Mouse (Mus musculus) kidney, postnatal 4 days (tissue): ENCODE measurements around the gene Golga4.
"Not testable (repeated sequence)": the region's sequence is repeated elsewhere in the genome, so short reads cannot be mapped to it uniquely, and the experiment has no call there.

ENCODE experiments used
- DNase-seq, 2 experiments: peaks; one replicate each; pipeline ENCODE4 v3.0.0; 2021; ENCODE audit warnings: mixed read lengths in 2 of 2

Golga4 gene

DNA sequence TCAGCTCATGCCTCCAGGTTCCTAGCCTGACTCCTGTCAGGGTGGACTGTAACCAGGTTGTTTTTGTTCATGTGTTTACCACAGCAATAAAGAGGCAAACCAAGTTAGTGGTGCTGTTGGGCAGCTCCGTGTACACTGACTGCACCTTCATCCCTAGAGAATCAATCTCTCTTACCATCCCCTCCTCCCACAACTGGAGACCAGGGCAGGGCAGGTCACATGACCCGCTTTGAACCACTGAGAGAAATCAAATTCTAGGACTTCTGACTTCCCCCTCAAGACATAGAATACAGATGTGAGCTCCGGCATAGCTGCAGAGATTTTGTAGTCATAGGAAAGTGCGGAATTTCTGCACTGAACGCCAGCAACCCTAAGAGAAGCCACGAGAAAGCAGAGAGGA is 85.6 kb downstream of the Golga4 start:
- no peak for DNase-seq

GRCm38 (mm10) chr9:118592585-118593249 is 86.7 kb downstream of the Golga4 start:
- DNase-seq = peak; percentile 78 to 85

DNA sequence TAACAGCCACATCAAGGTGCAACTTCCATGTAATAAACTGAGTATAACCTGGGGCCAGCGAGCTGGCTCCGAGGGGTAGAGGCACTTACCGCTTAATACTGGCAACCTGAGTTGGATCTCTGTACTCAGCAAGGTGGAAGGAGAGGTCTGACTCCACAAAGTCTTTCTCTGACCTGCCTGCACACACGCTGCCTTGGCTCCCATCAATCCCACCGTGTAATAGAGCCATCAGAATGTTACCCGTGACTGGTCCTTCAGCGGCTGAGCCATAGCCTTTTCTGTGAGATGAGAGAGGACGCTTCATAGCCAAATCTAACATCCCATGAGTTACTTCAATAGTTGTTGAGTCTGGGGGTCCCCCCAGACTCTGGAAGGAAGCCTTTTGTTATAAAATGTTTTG is 87.4 kb downstream of the Golga4 start:
- no peak for DNase-seq

DNA sequence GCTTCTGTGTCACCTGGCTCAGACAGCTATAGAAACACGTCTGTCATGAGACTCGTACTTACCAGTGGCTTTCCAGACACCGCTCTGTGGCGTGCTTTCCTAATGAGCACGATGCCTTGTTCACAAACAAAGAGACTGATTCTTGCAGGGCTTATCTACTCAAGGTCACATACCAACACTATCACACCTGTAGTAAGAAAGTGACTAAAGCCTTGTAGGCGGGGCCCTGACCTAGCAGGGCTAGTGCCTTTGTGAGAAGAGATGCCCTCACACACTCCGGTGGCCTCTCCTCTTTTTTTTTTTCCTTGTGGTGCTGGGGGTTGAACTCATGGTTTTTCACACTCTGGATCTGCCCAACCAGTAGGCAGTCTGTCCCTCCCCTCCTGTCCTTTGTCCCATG is 90.7 kb downstream of the Golga4 start:
- no peak for DNase-seq

DNA sequence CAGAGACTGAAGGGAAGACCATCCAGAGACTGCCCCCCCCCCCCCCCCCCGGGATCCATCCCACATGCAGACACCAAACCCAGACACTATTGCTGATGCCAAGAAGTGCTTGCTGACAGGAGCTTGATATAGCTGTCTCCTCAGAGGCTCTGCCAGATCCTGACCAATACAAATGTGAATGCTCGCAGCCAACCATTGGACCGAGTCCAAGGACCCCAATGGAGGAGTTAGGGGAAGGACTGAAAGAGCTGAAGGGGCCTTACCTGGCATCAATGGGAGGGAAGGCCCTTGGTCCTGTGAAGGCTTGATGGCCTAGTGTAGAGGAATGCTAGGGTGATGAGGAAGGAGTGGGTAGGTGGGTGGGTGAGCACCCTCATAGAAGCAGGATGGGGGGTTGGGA is 94.3 kb downstream of the Golga4 start:
- not testable (repeated sequence) for DNase-seq

DNA sequence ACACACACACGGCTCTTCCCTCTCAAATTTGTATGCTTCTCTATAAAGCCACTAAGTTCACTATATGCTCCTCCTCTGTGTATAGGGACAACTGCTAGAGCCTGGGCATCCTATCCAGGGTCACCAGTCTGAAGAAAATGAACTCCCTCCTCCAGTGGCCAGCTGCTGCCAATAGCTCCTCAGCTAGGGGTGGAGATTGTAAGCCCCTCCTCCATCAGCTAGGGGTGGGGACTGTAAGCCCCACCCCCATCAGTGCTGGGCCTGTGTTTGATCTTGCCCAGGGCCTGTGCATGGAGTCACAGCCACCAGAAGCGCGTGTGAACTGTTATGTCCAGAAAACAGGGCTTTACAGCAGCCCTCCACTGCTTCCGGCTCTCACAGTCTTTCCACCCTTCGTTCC is 96.5 kb downstream of the Golga4 start:
- DNase-seq = no peak

DNA sequence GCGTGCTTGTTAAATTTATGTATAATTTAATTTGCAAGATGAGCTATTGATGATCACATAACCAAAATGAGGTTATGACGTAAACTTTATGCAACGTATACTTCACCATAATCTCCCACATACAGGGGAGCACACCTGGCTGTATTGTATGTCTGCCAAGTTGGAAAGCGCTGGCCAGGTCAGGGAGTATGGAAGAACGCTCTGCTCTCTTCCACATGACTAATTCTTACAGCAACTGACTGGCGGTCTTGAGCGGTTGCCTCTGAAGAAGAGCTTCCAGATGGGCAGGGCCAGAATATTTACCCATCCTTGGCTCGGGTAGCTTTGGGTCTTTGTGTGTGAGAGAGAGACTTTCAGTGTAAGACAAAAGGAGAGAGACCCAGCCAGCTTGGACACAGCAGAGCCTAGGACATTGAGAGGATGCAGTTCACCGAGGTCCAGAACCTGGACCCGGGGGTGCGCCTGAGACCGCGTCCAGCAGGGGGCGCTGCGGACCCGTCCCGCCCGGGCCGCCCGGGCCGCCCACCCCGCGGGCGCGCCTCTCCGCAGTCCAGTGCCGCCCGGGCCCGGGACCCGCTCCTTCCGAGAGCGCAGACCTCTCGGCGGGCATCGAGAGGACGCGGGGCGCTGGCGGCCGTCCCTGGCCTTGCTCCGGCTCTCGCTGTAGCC is 100.2 kb downstream of the Golga4 start, which contains the start of gene Itga9:
Gene Itga9, plus strand, starts transcription at position 543 of the 669 bp plus-strand sequence.
- DNase-seq = peak; percentile 93 to 94

GRCm38 (mm10) chr9:118606817-118607371 is 100.8 kb downstream of the Golga4 start:
- DNase-seq = peak; percentile 58 to 71

- peak in 1 of 2 experiments; percentile 49 for DNase-seq
These were observed 101.8 kb downstream of the Golga4 start for GRCm38 (mm10) chr9:118607701-118608401.

- DNase-seq = no peak
These were observed 102.5 kb downstream of the Golga4 start for GRCm38 (mm10) chr9:118608556-118608955.

GRCm38 (mm10) chr9:118610060-118610459 is 104.0 kb downstream of the Golga4 start:
- DNase-seq = peak; percentile 72 to 75

DNA sequence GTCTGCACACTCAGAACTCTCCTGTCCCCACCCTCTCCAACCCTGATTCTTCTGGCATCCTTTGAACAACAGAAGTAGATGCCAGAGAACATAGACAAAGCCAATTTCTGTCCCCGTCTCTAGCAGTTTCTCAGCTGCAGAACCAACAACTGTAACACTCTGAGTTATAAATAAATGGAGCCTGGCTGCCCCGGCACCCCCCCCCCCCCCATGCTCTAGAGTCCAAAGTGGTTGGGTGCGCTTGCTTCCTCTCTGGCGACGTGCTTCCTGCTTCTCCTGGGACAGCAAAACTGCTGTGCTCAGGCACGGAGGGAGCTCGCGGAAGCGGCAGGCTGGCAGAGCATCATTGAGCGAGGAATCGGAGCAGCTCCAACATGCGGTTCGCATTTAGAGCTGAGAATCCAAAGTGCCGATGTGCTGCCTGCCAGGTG is 105.1 kb downstream of the Golga4 start:
- peak; percentile 59 to 74 for DNase-seq

GRCm38 (mm10) chr9:118611958-118612581 is 106.0 kb downstream of the Golga4 start:
- peak; percentile 48 to 56 for DNase-seq

DNA sequence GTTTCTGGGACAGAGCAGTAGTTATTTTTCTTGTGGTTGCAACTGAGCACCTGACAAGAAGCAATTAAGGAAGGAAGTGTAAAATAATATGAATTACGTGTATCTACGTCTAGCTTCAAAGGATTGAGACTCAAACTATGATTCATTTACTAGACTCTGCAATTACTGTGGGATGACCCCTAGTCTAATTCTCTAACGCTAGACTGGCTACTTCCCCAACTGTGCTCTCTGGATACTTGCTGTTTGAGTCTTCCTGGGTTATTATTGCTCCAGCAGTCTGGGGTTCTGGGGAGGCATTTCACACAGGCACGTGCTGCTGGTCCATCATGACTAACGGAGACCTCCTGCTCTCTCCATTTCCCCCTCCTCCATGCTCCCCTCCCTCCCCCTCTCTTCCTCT is 111.2 kb downstream of the Golga4 start:
- no peak for DNase-seq

- DNase-seq = peak in 1 of 2 experiments; percentile 42
These were observed 112.7 kb downstream of the Golga4 start for GRCm38 (mm10) chr9:118618732-118619250.

- DNase-seq = no peak
These were observed 114.7 kb downstream of the Golga4 start for GRCm38 (mm10) chr9:118620807-118621206.

- DNase-seq = no peak
These were observed 115.6 kb downstream of the Golga4 start for GRCm38 (mm10) chr9:118621691-118622090.

GRCm38 (mm10) chr9:118622376-118623166 is 116.5 kb downstream of the Golga4 start:
- peak; percentile 77 to 85 for DNase-seq

GRCm38 (mm10) chr9:118623483-118623882 is 117.4 kb downstream of the Golga4 start:
- DNase-seq = no peak

GRCm38 (mm10) chr9:118624146-118624545 is 118.1 kb downstream of the Golga4 start:
- DNase-seq = no peak

DNA sequence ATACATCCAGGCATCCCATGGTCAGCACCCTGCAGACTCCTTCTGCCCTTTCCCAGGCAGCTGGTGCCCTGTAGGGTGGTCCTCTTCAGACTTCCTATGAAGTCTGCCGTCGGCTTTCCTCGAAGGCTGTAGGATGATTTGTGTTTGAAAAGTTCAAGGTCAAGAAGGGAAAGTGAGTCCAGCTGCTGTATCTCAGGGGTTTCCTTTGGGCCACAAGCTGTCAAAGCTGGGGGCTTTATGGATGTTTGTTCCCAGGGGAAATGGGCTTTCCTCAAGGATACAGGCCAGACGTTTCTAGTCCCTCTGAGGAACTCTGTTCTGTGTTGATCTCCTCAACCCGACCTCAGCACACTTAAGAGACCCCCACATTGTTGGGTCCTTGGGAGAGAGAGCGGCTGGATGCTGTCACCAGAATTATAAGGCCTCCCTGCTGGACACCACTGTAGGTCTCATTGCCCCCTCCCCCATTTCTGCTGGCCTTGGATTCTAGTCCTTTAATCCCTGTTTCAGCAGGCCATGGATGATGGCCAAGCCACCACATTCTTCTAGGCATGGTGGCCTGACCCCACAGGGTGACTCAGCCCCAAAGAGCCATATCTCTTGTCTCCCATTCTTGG is 123.8 kb downstream of the Golga4 start:
- DNase-seq = peak; percentile 84 to 92
